Mouse (Mus musculus) stomach, postnatal 0 days (tissue): ENCODE data around the gene Kcnab3.

ENCODE experiments used
- CTCF ChIP-seq: IDR thresholded peaks from 2 replicates; pipeline ENCODE4 v1.5.1; 2016; ENCODE audit warnings: antibody characterized with exemption, low read depth, mild to moderate bottlenecking, moderate library complexity
- EP300 ChIP-seq: optimal IDR thresholded peaks from 2 replicates; pipeline ENCODE3; 2016; ENCODE audit warnings: antibody characterized with exemption

DNA sequence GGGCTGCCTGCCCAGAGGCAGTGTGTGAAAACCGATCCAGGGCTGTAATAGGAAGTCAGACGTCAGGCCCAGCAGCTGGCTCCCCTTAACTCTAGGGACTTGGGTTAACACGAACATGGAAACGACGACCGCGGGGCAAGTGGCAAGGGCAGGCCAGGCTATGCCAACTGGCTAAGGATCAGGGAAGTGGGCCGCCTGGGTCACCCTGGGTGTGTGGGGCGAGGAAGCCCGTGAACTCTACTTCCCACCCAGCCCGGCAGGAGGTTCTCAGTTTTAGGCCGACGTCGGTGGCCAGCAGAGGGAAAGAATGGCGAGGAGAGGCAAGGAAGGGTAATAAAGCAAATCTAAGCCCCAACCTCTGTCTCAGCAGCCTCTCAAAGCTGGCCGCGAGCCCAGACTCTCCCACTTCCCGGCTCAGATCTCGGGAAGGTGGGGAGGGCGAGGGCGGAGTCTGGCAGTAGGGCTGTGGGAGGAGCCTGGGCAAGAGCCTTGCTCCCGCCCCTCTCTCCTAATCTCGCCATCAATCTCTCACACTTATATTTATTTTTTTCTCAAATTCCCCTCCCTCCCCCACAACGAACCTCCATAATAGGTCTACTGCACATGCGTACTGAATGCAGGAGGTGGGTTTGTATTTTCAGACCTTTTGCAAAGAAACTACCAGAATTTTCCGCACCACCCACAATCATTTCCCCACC, 40.2 kb downstream of the Kcnab3 start:
- peak; percentile 45 for TF ChIP-seq CTCF
- TF ChIP-seq EP300: no peak
